Mouse (Mus musculus) hindlimb bud, embryonic 11.5 days (tissue): Measurements from ENCODE around the gene Gm26657.

ENCODE experiments used
- DNase-seq: peaks from one replicate; pipeline ENCODE4 v3.0.0-alpha.2; 2012; ENCODE audit warnings: low read depth, low spot score; ENCODE audit errors: extremely low spot score

Gene Gm26657

GRCm38 (mm10) chr4:56740020-56740485 lies at the start of gene Gm26657:
Gm26657 (plus strand) TSS chr4:56740070.
- no peak for DNase-seq

GRCm38 (mm10) chr4:56696401-56696800 lies 43.5 kb upstream of the Gm26657 start:
- DNase-seq = no peak

- no peak for DNase-seq
Observed at GRCm38 (mm10) chr4:56698671-56699070, 41.2 kb upstream of the Gm26657 start.

DNA sequence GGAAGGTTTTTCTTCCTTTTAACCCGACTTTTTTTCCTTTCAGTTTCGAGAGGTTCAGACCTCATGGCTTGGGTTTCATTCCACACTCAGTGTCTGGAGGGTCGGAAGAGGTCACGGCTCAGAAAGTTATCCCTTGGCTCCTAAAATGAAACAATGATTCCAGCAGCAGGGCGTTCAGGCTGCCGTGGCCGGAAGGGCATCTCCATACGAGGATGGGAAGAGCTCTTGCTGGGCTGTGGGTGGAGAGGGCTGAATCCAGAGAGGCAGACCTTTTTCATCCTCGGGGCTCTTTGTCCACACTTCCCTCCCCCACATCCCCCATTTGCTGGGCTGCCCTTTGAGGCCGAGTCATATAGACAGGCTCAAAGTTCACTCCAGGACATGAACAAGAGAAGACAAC lies 37.6 kb upstream of the Gm26657 start:
- no peak for DNase-seq

- DNase-seq = no peak
Observed at GRCm38 (mm10) chr4:56713155-56713554, 26.7 kb upstream of the Gm26657 start.

DNA sequence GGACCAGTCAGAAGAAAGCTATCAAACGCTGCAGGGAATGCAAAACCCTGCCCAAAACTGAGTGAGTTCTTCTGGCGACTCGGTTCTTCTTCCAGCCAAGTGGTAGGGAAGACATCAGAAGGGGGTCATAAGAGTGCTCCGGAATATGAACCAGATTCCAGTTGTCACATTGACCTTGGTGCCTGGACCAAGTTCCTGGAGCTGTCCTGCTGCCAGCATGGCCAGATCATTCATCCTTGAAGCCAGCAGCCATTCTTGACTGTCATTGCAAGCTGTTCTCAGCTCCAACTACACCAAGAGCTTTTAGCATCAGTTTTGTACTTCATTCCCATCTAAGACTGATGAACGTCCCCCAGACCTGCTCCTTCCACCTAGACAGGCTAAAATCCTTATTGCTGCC lies 23.1 kb upstream of the Gm26657 start:
- no peak for DNase-seq

GRCm38 (mm10) chr4:56717932-56718331 lies 21.9 kb upstream of the Gm26657 start:
- no peak for DNase-seq

GRCm38 (mm10) chr4:56718573-56719442 lies 21.1 kb upstream of the Gm26657 start:
- DNase-seq = no peak

DNA sequence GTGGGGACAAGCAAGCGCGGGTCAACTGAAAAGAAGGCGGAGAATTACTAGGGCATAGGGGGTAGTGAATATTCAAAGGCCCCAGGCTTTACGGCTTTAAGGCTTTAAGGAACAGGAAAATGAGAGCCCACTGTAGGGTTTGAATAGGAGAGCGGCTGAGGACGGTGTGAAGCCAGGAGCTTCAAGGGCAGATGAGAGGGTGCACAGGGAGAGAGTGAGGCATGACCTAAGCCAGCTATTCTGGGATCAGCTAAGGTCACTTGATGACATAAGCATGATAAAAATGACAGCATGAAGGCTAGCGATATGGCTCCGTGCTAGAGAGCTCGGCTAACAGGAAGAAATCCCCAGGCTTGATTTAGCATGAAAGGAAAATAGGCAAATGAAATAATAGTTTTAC lies 20.4 kb upstream of the Gm26657 start:
- DNase-seq = no peak

DNA sequence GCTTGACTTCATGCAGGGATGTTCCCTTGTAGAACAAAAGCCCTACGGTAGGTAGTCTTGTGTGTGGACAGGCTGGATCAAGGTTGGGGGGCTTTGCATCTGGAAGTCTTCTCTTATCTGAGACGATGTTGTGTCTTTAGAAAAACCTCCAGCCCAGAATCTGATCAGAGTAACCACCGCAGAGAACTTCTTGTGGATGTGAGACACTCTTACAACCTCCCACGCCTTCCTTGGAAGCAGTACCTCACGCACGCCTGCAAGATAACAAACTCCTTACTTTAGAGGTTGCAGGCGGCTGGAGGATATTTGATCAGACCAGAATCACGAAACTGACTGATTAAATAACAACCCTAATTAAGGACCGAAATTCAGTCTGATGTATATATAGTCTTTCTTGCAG lies 19.5 kb upstream of the Gm26657 start:
- no peak for DNase-seq

DNA sequence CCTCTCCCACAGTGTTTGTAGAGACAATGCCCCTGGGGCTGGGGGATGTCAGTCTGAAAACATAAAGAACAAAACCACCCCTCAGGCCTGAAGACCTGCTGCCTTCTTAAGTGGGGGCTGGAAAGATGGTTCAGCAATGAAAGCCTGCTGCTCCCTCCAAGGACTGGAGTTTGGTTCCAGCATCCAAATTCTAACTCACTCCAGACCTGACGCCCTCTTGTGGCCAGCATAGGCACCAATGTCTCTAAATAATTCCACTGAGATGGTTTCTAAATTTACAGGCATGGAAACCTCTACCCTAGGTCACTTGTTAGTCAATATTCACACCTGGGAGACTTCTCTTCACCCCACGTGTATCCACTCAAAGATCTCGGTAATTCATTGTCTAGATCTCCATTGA lies 18.4 kb upstream of the Gm26657 start:
- no peak for DNase-seq

GRCm38 (mm10) chr4:56722346-56722745 lies 17.5 kb upstream of the Gm26657 start:
- no peak for DNase-seq

DNA sequence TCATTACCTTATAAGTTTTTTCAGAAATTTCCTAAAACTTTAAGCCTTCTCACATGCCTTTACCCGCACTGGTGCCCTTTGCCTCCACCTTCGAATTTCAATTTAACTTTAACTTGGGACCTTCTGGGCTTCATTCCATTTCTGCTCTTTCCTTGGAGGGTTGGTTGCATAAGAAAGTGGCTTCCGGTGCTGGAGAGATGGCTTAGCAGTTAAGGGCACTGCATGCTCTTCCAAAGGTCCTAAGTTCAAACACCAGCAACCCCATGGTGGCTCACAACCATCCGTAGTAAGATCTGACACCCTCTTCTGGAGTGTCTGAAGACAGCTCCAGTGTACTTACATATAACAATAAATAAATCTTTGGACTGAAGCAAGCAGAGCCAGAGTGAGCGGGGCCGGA lies 16.6 kb upstream of the Gm26657 start:
- DNase-seq = no peak

DNA sequence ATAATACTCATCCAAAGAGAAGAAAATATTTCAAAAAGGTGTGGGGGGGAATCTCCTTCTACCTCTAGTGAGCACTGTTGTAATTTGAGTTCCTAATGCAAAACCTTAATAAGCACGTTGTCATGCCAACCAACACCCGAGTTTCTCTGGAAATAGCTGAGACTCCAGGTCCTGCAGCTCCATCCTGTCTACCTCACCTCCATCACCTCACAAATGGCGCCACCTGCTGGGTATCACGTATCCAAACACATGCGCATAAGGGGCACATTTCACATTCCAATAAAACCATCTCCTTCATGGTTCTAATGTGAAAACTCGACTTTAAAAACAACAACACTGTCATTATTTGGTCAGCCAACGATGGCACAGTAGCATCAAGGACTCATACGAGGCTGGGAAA lies 14.0 kb upstream of the Gm26657 start:
- DNase-seq = no peak

GRCm38 (mm10) chr4:56740611-56741010 lies 741 bp downstream of the Gm26657 start:
- DNase-seq = no peak

DNA sequence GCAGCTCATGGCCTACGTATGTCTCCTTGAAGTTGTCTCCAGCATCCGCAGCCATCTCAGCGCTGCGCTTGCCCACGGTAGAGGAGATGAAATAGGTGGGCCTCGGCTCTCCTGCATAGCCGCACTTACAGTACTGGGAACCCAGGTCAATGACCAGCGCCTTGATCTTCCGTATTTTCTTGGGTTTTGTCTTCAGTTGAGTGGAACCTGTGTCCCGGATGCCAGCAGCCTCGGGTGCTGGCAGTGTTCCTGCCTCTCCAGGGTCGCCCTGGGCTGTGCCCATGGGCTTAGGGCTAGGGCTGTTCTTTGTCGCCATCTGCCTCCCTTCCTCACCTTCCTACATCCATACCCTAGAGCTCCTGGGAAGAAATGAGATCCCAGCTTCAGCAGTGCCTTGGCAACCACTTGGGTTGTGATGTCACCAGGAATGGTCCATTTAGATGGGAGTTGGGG lies 1.2 kb downstream of the Gm26657 start, which contains the start of gene Actl7b:
Gene Actl7b, minus strand, starts transcription at position 403 of the 453 bp plus-strand sequence.
- no peak for DNase-seq

DNA sequence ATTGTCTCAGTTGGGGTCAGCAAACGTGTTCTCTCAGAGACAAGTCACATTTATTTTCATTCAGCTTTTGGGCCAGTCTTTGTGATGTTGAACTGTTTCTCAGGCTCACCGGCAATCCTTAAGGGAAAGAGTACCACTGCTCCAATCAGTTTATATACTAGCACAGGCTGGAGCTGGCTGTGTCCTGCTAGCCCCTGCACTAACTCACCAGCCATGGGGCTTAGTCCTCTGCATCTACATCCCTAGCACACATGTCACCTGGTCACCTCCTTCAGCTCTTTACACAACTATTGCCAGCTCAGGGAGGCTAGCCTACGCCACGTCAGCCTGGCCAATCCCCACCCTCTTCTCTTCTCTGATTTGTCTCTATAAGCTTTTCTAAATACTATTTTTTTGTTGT lies 2.8 kb downstream of the Gm26657 start:
- no peak for DNase-seq

GRCm38 (mm10) chr4:56743363-56744195 lies 3.7 kb downstream of the Gm26657 start, which contains the start of gene Actl7a:
Actl7a (plus strand) TSS chr4:56743413.
- DNase-seq = no peak

DNA sequence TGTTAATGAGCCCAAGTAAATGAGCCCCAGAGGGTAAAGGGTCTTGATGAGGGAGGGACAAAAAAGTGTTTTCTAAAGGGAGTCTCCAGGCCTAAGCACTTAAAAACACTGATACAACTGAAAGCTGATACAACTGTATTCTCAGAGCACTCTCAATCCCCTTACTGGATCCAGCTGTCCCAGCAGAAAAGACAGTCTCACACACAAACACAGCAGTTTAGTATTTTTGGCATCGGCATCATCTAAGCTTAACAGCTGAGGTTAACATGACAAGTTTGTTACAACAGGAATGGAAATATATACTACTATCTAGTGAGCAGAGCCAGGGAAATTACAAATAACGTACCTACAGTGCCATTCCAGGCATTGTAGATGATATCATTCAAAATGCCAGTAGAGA lies 6.5 kb downstream of the Gm26657 start:
- no peak for DNase-seq

DNA sequence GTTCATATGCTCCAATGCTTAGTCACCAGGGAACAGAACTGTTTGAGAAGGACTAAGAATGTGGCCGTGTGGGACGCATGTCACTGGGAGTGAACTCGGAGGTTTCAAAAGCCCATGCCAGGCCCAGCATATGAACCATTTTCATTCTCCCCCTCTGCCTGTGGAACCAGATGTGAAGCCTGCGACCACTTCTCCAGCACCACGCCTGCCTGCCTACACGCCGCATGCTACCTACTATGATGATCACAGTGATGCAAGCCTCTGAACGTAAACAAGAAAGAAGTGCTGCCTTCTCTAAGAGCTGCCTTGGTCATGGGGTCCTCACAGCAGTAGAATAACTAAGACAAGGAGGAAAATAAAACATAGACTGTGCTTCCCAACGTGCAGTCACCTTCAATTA lies 7.6 kb downstream of the Gm26657 start:
- DNase-seq = no peak

DNA sequence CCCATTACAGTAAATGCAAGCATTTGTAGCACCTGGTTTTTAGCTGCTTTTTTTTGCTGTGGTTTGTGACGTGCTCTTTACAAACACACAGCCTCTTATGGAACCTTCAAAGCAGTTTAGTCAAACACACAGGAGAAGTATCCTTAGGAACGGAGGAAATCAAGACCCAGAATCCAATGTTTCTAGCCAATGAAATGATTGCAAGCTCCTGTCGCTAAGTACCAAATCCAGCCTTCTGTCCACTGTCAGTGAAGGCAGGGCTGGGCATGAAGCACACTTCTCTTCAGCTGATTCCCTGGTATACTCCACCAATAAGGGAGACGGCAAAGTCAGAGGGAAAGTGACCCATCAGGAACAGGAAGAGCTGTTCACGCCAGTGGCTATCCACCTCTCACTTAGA lies 16.2 kb downstream of the Gm26657 start:
- DNase-seq = no peak
